Mouse (Mus musculus) spleen, postnatal 10 days (tissue): ENCODE results near the gene Pdcd1lg2.
"Not testable (repeated sequence)": the region's sequence is repeated elsewhere in the genome, so short reads cannot be mapped to it uniquely, and the experiment has no call there.

Experiments used
- DNase-seq, 2 experiments: peaks; one replicate each; pipeline ENCODE4 v3.0.0; 2021 to 2022; ENCODE audit warnings: low spot score in 2 of 2

Gene Pdcd1lg2

DNA sequence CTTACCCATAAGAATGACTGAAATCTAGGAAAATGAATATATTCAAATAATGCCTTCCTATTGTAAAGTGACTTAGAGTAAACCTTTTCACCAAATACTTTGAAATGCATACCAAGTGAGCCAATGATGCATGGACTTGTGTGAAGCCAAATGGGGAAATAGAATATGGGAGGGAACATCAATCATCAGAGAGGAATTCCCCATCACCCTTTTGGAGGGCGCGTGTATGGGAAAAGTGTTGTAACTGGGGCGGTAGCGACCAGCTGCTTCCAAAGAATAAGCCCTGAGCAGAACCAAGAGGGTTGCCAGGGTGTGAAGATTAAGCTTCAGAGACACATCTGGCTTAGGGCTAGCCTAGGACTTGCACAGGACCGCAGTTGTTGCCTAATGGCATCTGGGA lies 27.4 kb upstream of the Pdcd1lg2 start:
- no peak for DNase-seq

DNA sequence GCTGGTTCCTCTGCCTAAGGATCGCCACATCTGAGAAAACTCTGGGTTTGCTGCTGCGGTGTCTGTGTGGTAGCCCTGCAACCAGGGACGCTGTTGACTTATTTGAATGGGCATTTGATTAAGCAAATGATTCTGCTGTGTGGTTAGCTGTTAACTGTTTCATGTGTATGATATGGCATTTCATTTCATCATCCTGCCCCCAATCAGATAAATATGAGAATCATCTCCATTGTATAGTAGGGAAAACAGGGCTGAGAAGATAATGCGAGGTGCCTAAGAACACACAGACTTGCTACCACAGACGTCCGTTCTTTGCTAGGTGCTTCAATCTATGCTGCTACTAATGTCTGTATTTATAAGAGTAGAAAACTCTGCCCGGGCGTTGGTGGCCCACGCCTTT lies 26.3 kb upstream of the Pdcd1lg2 start:
- DNase-seq: no peak

GRCm38 (mm10) chr19:29384994-29385393 lies 25.7 kb upstream of the Pdcd1lg2 start:
- no peak for DNase-seq

DNA sequence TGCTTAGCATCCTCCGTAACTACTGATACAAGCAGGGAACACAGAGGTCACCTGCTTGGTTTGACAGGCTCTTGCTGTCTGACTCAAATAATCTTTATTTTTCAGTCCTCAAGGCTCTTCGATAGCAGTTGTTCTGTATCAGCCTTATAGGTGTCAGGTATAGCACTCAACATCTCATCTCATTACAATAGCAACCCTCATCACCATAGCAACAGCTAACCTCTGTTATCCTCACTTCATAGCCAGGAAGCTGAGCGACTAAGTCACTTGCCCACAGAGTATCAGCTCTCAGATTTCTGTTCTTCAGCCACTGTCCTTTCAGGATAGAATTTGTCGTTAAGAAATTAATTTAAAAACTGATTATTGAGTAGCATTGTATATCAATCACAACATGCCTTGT lies 24.9 kb upstream of the Pdcd1lg2 start:
- DNase-seq: no peak

DNA sequence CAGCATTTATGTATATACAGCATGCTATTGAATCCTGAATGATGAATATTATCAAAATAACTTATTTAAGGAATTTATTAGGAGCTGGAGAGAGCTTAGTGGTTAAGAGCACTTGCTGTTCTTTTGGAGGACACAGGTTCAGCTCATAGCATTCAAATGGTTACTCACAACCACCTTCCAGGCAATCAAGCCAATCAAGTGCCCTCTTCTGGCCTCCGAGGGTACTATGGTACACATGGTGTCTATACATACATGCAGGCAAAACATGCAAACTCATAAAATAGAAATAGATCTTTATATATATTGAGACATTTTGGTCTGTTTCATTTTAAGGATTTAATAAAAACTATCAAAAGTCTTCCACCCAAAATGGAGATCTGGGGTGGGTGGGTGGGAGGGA lies 21.9 kb upstream of the Pdcd1lg2 start:
- DNase-seq: no peak

- DNase-seq: no peak
Measured at GRCm38 (mm10) chr19:29390483-29390882, 20.2 kb upstream of the Pdcd1lg2 start.

- DNase-seq: no peak
Measured at GRCm38 (mm10) chr19:29391279-29391678, 19.4 kb upstream of the Pdcd1lg2 start.

- no peak for DNase-seq
Measured at GRCm38 (mm10) chr19:29393333-29393732, 17.4 kb upstream of the Pdcd1lg2 start.

DNA sequence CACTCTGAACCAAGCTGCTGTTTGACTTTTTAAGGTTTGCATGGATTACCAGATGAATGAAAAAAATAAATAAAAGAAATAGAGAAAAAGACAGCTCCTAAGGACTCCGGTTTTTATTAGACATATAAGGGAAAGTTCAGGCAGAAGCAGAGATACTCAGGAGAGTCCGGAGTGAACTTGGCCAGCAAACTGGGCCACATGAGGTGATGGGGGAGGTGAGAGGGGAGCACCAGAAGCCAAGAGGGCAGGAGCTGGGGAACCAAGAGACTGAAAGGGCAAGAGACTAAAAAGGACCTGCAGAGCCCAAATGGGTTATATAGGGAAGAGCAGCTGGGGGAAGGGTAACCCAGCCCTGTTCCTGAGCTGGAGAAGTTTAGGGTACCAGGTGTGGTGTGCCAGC lies 16.0 kb upstream of the Pdcd1lg2 start:
- DNase-seq: no peak

DNA sequence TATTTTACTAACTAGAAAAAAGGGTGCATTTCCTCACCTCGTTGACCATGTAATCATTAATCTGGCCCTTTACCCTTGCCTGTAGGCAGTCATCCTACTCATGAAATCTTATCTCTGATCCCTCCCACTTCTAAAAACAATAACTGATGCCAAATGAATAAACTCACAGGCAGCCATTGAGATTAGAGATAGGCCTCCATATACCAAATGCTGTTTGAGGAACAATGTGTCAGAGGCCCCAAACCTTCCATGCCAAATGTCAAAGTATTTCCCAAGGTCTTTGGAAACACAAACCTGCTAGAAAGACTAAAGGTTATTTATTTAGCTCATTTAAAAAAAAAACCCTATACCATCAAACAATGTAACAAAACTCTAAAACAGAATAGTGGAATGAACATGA lies 14.4 kb upstream of the Pdcd1lg2 start:
- DNase-seq: no peak

DNA sequence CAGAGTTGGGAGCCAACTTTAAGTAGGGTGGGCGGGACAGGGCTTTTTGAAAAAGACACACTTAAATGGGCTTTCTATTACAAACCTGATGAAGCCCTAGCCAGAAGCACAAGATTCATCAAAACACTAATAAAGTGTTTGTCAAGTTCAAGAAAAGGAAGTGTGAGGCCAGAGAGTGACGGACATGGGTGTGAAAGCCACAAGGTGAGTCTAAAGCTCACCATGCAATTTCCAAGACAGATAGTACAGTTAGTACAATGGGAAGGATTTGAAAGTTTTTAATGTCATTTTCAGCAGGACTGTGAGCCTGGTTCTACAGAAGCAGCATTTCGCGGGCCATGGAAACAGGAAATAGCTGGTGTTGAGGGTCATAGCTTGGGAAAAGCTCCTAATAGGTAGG lies 10.9 kb upstream of the Pdcd1lg2 start:
- no peak for DNase-seq

- DNase-seq: no peak
Measured at GRCm38 (mm10) chr19:29400466-29400865, 10.3 kb upstream of the Pdcd1lg2 start.

- DNase-seq: no peak
Measured at GRCm38 (mm10) chr19:29402621-29403020, 8.1 kb upstream of the Pdcd1lg2 start.

DNA sequence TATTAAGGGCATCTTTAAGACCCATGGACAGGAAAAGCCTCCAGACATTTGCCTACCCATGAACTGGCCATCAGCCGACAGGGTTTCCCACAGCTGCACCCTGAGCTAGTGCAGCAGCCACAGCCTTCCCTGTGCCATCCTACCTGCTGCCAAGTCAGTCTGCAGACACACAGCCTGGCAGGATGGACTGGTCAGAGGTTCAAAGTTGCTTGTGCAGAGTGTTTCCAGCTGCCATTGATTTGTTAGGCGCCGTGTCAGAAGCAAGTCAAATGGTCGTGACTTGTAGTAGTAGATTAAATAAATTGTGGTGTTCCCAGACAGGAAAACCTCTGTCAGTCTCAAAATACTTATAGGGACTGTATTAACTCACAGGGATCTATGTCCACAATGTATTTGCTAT lies 7.5 kb upstream of the Pdcd1lg2 start:
- DNase-seq: no peak

GRCm38 (mm10) chr19:29405388-29405787 lies 5.3 kb upstream of the Pdcd1lg2 start:
- no peak for DNase-seq

- no peak for DNase-seq
Measured at GRCm38 (mm10) chr19:29406042-29407017, 4.4 kb upstream of the Pdcd1lg2 start.

- no peak for DNase-seq
Measured at GRCm38 (mm10) chr19:29412476-29413420, 2.0 kb downstream of the Pdcd1lg2 start.

- no peak for DNase-seq
Measured at GRCm38 (mm10) chr19:29414513-29414912, 3.8 kb downstream of the Pdcd1lg2 start.

- DNase-seq: not testable (repeated sequence)
Measured at GRCm38 (mm10) chr19:29414917-29415316, 4.2 kb downstream of the Pdcd1lg2 start.

- no peak for DNase-seq
Measured at GRCm38 (mm10) chr19:29416393-29416902, 5.7 kb downstream of the Pdcd1lg2 start.

- no peak for DNase-seq
Measured at GRCm38 (mm10) chr19:29417188-29417587, 6.5 kb downstream of the Pdcd1lg2 start.

DNA sequence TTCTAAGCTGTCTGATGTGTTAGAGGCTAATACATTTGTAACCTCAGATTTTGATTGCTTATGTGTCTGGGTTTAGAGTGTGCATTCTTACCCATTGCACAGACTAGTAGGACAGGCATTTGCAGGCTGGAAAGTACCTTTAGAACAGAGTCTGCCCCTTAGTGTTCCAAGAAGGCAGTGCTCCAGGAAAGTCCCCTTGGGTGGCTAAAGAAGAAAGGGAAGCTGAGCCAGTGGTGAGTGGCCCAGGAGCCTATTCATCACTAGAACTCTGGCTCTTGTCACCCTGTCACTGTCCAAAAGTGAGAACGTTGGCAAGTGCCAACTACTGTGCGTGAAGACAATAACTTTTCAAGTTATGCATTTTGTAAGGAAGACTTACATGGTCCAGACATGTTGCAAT lies 7.2 kb downstream of the Pdcd1lg2 start:
- no peak for DNase-seq
